Mouse (Mus musculus) left cerebral cortex, adult 2 months (tissue): ENCODE results near the gene Tex36. TPM values are rescaled to one million over a fixed set of nuclear protein-coding genes. Genes with fewer than 3 reads are reported as not detected.

Source experiments
- DNase-seq, 2 experiments: peaks; one replicate each; pipeline ENCODE4 v3.0.0; 2021 to 2022; ENCODE audit warnings: low spot score in 2 of 2, mixed read lengths in 1 of 2; ENCODE audit errors: extremely low spot score in 1 of 2
- H3K27ac ChIP-seq: fragments of 200-600 bp; 2 replicates; pipeline ENCODE4 v1.8.1; 2022
- H3K4me3 ChIP-seq: fragments of 200-600 bp; 2 replicates; pipeline ENCODE4 v1.8.1; 2022
- CTCF ChIP-seq: fragments of 200-600 bp; IDR thresholded peaks from 2 replicates; pipeline ENCODE4 v1.8.1; 2022; ENCODE audit warnings: antibody characterized with exemption, mild to moderate bottlenecking, moderate library complexity
- intact Hi-C: fragments of 180-260 bp; cut with DNase I; formaldehyde crosslinking; loops from one replicate; pipeline ENCODE4 v1.15.1; 2025
- total RNA-seq, 2 experiments: library from RNA; stranded (reverse); gene quantifications; 2 replicates each; pipeline ENCODE4 v1.2.3; 2021

The Tex36 gene
- total RNA-seq, 2 experiments from 2014 or later: not detected

DNA sequence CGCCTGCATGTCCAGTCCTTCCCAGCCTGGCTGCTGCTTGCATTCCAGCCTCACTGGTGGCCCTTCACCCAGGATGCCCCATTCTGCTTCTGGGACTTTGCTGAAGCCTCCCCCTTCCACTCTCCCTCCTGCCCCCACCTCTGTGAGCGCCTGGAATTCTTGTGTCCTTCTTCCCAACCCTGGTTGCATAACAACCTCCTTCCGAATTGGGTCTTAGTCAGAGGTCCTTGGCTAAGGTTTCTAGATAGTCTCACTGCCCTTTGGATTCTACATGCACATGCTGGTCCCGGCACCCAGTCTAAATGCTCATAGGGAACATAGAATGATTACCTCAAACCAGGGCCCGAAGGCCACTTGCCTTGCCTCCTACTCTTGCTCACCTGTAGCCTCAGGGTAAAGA is 21.3 kb upstream of the Tex36 start:
- no peak for TF ChIP-seq CTCF
- intact Hi-C loops: no loop called here
- Histone ChIP-seq H3K27ac (no peak overlapping the region), H3K4me3 (no peak overlapping the region)
- no peak for DNase-seq

DNA sequence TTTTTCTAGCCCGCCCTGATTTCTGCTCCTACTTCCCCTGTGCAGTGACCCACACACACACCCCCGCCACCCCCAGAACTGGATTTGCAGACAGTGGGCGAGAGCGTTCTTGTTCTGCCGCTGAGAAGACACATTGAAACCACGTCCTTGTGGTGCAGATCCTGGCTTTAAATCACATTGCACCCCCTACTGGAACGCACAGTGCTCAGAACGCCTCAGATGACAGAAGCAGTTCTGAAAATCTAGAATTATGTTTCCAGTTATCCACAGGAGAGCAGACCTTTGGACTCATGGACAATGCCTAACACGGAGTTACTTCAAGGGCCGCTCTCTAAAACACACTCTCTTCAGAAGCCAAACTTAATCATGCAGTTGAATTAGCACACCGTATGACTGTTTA is 18.8 kb upstream of the Tex36 start:
- TF ChIP-seq CTCF: peak; percentile 56
- DNase-seq: peak in 1 of 2 experiments; percentile 26
- H3K4me3 ChIP-seq: no peak overlapping the region
- intact Hi-C loops: loop anchor here (2.0 kb wide), 1 partner anchor 588 kb away; no protein-coding TSS in a partner anchor
- no peak overlapping the region for H3K27ac ChIP-seq

DNA sequence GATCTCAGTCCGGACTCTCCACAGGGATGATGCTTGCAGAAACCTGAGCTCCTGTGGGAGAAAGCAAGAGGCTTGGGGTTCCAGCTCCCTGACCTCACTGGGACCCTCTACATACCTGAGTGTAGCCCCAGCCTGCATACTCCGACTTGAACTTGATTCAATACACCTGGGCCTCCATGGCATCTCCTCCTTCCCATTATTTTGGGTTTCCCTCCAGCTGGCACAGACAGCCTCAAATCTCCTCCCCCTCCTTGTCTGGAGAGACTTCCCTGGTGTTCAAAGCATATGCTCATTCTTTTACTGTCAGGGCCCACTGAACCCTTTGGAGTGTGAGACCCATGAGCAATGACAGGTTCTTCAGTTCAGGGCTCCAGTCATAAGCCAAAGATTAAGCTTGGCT is 11.0 kb upstream of the Tex36 start:
- DNase-seq: no peak
- no peak for TF ChIP-seq CTCF
- Histone ChIP-seq H3K4me3 (no peak overlapping the region), H3K27ac (no peak overlapping the region)
- intact Hi-C loops: no loop called here

DNA sequence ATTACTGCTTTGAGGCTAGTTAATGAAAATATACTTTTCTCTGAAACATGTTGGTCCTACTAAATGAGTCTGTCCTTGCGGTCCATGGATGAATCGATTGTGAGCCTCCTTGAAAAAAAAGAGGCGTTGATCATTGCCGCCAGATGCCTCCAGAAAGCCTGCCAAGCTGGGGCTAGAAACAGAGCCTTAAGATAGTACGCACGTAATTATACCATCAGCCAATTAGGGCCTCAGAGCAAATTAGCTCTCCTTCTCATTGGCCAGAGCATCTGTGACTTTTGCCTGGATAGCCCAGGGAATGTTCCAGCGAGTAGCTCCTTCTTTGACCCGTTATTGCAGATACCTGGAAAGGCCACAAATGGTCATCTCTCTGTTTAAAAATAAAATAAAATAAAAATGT is 7.6 kb upstream of the Tex36 start:
- TF ChIP-seq CTCF: no peak
- no peak for DNase-seq
- intact Hi-C loops: no loop called here
- Histone ChIP-seq H3K27ac (no peak overlapping the region), H3K4me3 (no peak overlapping the region)

DNA sequence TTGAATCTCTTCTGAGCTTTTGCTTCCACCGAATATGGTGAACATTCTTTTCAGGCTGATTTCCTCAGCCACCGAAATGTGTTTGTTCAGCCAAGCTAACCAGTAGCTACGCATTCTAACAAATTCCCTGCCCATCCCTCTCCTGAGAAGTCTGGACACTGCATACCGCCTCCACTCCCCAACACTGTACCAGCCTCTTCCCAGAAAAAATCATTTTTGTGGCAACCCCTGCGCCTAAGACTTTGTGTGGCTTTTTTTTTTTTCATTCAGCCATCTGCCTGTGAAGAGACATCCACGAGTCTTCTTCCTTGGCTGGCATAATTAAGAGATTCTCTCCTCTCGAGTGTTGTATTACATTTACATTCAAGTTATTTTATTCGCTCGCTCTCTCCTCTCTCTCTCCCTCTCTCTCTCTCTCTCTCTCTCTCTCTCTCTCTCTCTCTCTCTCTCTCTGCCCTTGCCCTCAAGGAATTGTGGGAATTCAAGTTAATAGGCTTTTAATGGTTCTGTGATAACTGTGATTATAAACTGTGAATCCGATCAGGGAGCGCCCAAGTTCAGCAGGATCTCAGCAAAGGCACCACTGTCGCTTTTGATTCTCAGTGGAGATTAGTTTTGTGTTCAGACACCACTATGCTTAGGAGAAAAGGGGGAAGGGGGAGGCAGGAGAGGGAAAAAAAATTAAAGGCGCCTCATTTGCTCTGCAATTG is 6.8 kb upstream of the Tex36 start:
- intact Hi-C loops: no loop called here
- Histone ChIP-seq H3K4me3 (no peak overlapping the region), H3K27ac (no peak overlapping the region)
- no peak for DNase-seq
- TF ChIP-seq CTCF: no peak

DNA sequence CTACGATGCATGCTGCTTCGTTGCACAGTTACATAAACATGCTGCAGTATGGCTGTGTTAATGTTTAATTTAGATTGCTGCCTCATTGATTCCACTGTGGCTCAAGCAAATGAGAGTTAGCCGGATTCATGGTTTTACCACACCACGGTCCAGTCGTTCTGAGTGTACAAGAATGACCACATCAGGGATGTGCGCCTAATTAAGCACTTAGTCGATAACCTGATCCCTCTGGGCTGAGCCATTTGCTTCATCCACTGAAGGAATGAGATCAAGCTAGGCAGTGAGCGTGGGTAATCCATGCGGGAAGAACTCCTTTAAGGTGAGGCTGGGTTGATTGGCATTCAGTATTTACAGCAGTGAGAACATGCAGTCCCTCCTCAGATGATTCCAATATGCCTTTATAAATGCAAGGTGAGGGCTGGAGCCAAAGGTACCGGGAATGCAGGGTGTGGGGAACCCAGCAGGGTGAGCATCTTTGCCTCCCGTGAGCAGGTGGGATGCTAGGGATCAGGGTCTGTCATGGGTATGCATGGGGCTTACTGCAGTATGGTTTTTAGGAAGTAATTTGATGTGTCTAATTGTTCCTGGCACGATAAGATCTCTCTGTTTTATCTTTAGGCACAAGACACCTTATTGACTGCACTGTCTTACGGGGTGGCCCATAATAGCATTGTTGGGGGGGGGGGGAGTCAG is 6.1 kb upstream of the Tex36 start:
- intact Hi-C loops: no loop called here

DNA sequence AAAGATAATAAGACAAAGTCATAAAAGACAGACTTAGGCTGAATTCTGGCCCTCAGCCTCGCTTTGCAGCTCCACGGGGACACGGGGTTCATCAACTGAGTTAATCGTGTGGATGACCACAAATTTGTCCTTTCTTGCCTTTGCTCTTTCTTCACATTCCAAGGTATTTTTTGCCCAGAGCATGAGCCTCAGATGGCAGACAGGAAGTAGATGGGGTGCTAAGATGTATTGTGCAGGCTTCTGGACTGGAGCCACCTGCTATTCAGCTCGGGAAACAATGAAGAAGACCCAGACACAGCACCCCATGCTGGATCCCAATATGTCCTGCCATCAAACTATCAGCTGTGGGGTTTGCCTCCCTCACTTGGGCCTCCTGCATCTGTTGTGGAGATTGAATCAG is 5.4 kb upstream of the Tex36 start:
- H3K27ac ChIP-seq: no peak overlapping the region
- H3K4me3 ChIP-seq: no peak overlapping the region
- DNase-seq: no peak
- intact Hi-C loops: no loop called here
- no peak for TF ChIP-seq CTCF

More for the DNA sequence above, 6.1 kb upstream of the Tex36 start:
- Histone ChIP-seq H3K27ac (no peak overlapping the region), H3K4me3 (no peak overlapping the region)
- DNase-seq: no peak
- TF ChIP-seq CTCF: no peak

DNA sequence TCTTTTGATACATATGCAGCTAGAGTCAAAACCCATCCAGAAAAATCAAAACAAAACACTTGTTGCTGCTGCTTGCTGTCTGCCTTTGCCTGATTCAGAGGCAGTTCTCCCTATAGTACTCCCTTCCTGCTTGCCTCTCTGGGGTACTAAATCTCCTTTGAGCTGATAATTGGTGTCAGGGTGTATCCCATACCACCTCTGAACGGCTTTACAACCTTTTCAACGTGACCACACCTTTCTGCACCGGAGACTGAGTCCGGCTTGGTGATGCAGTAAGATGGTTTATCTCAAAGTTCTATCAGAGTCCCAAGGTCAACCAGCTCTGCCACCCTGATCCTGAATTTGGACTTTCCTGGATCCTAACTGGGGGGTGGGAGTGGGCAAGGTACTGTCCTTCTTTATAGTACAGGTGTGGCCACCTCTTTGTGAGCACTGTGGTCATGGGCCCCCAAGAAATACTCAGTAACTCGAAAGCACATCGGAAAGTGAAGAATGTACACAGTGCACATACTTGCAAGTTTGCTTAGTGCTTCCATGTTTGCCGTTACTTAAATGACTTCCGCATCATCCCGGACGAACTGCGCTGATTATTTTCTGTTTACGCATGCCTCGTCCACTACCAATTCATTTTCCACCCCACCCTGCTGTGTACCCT is 2.6 kb upstream of the Tex36 start:
- Histone ChIP-seq H3K27ac (no peak overlapping the region), H3K4me3 (no peak overlapping the region)
- TF ChIP-seq CTCF: no peak
- DNase-seq: no peak
- intact Hi-C loops: no loop called here

DNA sequence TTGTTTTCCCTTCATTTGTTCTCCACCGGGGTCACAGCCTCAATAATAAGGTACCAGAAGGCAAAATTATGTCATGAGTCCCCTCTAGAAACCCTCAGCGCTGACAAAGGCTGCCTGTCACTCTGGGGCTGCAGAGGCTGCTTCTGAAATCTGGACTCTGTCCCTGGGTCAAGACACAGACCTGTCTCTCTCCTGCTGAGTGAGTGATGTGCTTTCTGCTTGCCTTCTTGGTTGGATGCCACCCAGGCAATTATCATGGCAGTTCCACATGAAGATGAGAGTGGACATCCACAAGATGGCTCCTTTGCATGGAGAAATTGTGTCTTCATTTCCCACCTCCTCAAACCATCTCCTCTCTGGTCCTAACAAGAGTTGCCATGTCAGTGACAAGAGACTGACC is 1.2 kb upstream of the Tex36 start:
- H3K27ac ChIP-seq: no peak overlapping the region
- no peak overlapping the region for H3K4me3 ChIP-seq
- TF ChIP-seq CTCF: no peak
- DNase-seq: no peak
- intact Hi-C loops: no loop called here

DNA sequence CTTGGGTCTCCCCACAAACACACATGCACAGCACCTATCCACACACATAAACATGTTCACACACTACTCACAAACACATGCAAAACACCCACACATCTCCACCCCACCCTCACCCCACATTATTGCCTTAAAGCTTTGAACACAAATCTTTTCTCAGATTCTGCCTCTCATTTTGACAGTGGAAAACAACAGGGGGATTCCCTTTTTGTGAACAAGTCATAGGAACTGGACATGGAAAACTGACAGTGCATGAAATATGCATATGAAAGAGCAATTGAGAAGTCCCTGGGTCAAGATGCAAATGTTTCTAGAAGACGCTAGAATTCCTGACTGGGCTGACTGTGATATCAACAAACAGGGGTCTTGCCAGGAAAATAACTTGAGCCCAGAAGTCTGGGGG is 1.4 kb downstream of the Tex36 start:
- TF ChIP-seq CTCF: no peak
- no peak overlapping the region for H3K4me3 ChIP-seq
- intact Hi-C loops: no loop called here
- DNase-seq: no peak
- no peak overlapping the region for H3K27ac ChIP-seq

DNA sequence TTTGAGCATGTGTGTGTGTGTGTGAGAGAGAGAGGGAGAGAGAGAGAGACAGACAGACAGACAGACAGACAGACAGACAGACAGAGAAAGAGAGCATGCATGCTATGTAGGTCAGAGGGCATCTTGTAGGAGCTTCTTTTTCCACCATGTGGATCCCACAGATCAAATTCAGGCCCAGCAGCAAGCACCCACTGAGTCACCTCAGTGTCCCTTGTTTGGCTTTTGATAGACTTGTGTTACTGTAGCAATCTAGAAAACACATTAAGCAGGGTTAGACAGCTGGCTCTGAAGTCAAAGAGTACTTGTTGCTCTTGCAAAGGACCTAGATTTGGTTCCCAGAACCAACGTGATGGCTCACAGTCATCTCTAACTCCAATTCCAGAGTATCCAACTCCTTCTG is 10.2 kb downstream of the Tex36 start:
- intact Hi-C loops: no loop called here
- TF ChIP-seq CTCF: no peak

DNA sequence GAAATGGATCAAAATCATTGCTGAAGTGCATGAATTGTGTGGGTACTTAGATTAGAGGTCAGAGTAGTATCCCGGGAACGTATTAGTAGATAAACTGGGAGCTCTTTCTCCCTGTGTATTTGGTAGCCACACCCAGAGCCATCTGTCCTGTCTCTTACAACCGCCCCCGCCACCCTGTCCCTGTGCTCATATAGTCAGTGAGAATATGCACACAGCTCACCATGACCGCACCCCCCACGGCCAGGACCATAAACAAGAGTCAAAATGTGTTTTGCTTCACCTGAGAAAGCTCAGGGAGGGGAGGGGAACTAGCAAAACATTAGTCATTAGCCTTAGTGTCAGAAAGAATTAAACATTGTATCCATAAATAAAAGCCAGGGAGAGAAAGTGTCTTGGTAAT is 18.7 kb downstream of the Tex36 start:
- intact Hi-C loops: no loop called here
- no peak for DNase-seq
- no peak for TF ChIP-seq CTCF
- Histone ChIP-seq H3K4me3 (no peak overlapping the region), H3K27ac (no peak overlapping the region)

More for the DNA sequence above, 10.2 kb downstream of the Tex36 start:
- no peak overlapping the region for H3K27ac ChIP-seq
- no peak overlapping the region for H3K4me3 ChIP-seq
- no peak for DNase-seq

DNA sequence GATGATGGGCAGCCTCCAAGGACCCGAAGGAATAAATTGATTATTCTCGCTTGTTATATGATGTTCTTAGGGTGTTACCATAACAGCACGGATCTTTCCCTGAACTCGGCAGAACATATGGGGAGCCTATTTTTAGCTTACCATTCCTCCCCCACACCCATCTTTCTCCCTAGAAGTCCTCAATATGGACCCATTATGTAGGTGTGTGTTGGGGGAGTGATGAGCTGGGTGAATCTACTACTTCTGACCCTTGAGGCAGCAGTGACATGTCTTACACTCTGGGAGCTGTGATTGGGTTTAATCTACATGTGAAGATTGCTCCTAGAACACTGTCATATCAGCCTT is 21.7 kb downstream of the Tex36 start:
- no peak for TF ChIP-seq CTCF
- DNase-seq: peak in 1 of 2 experiments; percentile 18
- intact Hi-C loops: no loop called here
- Histone ChIP-seq H3K27ac (no peak overlapping the region), H3K4me3 (no peak overlapping the region; the same call in 1 of the 2 replicates)
